Mouse (Mus musculus): Measurements from ENCODE around the gene Syde2. TPM values are rescaled to one million over a fixed set of nuclear protein-coding genes. Genes with fewer than 3 reads are reported as not detected.
A peak's percentile ranks its signal among the peaks of the same experiment; 100 is the strongest.

The Syde2 gene
- polyA plus RNA-seq, 1 experiment from 2014 or later = 0.82 TPM

DNA sequence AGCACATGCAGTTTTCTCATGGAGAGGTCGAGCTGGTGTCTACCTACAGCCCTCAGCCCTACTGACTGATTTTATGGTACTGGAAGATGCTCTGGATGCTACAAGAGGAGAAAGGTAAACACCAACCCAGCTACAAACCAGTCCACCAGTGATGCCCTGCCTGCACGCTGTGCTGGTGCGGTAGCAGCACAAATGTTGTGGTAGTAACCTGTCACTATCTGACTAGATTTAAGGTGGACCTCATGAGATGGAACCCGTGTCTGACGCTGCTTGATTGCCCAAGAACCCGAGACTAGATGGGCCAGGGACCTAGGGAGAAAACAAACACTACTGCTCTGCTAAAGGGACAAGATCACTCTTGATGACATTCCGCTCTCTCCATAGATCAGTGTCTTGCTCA is 69.5 kb downstream of the Syde2 start:
- H3K27ac ChIP-seq (ENCODE audit: low read length) = no peak overlapping the region
- no peaks in the 10 kb centered on the region for H3K9me3 ChIP-seq (ENCODE audit: control insufficient read depth, low read length)
- no peak overlapping the region for H3K4me2 ChIP-seq (ENCODE audit: low read length)
- H3K36me3 ChIP-seq (ENCODE audit: control insufficient read depth, insufficient read depth) = no peaks in the 10 kb centered on the region
- H3K4me1 ChIP-seq (replicated peaks; ENCODE audit: control insufficient read depth, insufficient read depth, low read length) = no peaks in the 10 kb centered on the region
- no peak overlapping the region for H3K4me3 ChIP-seq (replicated peaks; ENCODE audit: low read length)
- no peak for ATAC-seq
- 85% methylated on average over 7 of the region's 7 CpGs for WGBS
- H3K9ac ChIP-seq (replicated peaks; ENCODE audit: low read depth, low read length) = no peak overlapping the region
- H3K27me3 ChIP-seq (replicated peaks; ENCODE audit: control insufficient read depth, insufficient read depth, low read length) = no peaks in the 10 kb centered on the region

DNA sequence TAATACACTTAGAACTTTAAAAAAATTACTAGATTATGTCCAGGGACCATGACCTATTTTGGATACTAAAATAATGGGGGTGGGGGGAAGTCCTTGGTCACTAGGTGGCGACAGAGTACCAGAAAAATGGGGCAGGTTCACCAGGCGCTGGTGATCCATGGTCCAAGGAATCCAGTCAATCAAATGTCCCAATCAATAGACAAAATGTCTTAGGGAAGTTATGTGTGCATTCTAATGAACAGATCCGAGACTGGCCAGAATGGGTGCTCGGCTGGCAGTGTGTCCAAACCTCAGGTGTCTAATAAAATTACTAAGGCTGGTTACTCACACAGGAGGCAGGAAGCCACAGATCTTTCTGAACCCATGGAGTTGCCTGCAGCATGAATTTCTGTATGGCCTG is 70.6 kb downstream of the Syde2 start:
- Histone ChIP-seq H3K9me3 (ENCODE audit: control insufficient read depth, low read length) (no peaks in the 10 kb centered on the region), H3K36me3 (ENCODE audit: control insufficient read depth, insufficient read depth) (no peaks in the 10 kb centered on the region), H3K9ac (replicated peaks; ENCODE audit: low read depth, low read length) (no peak overlapping the region), H3K27ac (ENCODE audit: low read length) (no peak overlapping the region), H3K4me2 (ENCODE audit: low read length) (no peak overlapping the region), H3K27me3 (replicated peaks; ENCODE audit: control insufficient read depth, insufficient read depth, low read length) (no peaks in the 10 kb centered on the region), H3K4me3 (replicated peaks; ENCODE audit: low read length) (no peak overlapping the region), H3K4me1 (replicated peaks; ENCODE audit: control insufficient read depth, insufficient read depth, low read length) (no peaks in the 10 kb centered on the region)
- 0 out of 2 replicates have a peak, but pooled peaks have one; percentile 49 for ATAC-seq
- 11% methylated on average over 4 of the region's 4 CpGs for WGBS

DNA sequence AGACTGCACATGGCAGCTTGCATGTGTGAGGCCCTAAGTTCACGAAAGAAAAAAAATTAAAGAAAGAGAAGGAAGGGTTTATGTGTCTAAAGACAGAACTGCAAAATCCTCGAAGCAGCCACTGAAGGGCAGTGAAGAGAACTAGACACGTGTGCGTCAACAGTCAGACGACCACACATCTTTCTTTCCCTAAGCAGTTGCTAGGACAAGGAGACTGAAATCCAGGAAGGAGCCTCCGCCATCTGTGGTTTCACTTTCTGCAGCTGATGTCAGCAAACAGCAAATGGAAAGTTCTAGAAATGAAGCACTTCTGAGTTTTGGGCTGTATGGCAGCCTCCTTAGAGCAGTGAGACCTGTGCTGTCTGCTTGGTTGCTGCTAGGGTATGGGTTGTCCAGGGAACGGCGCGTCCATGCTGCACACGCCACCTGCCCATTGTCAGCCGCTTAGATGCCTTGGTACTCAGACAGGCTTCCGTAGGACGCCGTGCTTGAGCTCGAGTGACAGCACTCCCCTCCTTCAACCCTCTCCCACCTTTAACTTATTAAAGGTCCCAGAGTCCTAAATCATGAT is 71.8 kb downstream of the Syde2 start:
- H3K9ac ChIP-seq (replicated peaks; ENCODE audit: low read depth, low read length) = no peak overlapping the region
- 84% methylated on average over 15 of the region's 15 CpGs for WGBS
- H3K4me3 ChIP-seq (replicated peaks; ENCODE audit: low read length) = no peak overlapping the region
- H3K9me3 ChIP-seq (ENCODE audit: control insufficient read depth, low read length) = no peaks in the 10 kb centered on the region
- H3K27ac ChIP-seq (ENCODE audit: low read length) = no peak overlapping the region
- no peaks in the 10 kb centered on the region for H3K4me1 ChIP-seq (replicated peaks; ENCODE audit: control insufficient read depth, insufficient read depth, low read length)
- no peaks in the 10 kb centered on the region for H3K36me3 ChIP-seq (ENCODE audit: control insufficient read depth, insufficient read depth)
- no peak overlapping the region for H3K4me2 ChIP-seq (ENCODE audit: low read length)
- no peaks in the 10 kb centered on the region for H3K27me3 ChIP-seq (replicated peaks; ENCODE audit: control insufficient read depth, insufficient read depth, low read length)
- no peak for ATAC-seq

DNA sequence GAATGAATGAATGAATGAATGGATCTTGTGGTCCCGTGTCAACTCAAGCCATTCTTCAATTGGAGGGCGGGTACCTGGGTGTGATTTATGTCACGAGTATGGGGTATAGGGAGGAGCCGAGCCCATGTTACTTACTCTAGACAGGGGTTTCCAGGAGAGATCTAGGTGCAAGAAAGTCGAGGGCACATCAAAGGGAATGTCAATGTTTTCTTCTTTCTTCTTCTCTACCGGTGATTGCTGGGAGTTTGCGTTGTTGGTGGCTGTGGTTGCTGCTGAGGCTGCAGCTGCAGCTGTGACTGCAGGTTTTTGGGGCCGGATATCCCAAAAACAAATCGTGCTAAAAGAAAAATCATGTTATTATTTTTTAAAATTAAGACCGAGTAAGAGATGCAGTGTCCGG is 75.5 kb downstream of the Syde2 start:
- Histone ChIP-seq H3K9me3 (ENCODE audit: control insufficient read depth, low read length) (no peaks in the 10 kb centered on the region), H3K36me3 (ENCODE audit: control insufficient read depth, insufficient read depth) (no peaks in the 10 kb centered on the region), H3K4me3 (replicated peaks; ENCODE audit: low read length) (no peak overlapping the region), H3K27ac (ENCODE audit: low read length) (no peak overlapping the region), H3K4me1 (replicated peaks; ENCODE audit: control insufficient read depth, insufficient read depth, low read length) (no peaks in the 10 kb centered on the region), H3K9ac (replicated peaks; ENCODE audit: low read depth, low read length) (no peak overlapping the region), H3K4me2 (ENCODE audit: low read length) (no peak overlapping the region), H3K27me3 (replicated peaks; ENCODE audit: control insufficient read depth, insufficient read depth, low read length) (no peaks in the 10 kb centered on the region)
- WGBS = 90% methylated on average over 11 of the region's 11 CpGs
- no peak for ATAC-seq

DNA sequence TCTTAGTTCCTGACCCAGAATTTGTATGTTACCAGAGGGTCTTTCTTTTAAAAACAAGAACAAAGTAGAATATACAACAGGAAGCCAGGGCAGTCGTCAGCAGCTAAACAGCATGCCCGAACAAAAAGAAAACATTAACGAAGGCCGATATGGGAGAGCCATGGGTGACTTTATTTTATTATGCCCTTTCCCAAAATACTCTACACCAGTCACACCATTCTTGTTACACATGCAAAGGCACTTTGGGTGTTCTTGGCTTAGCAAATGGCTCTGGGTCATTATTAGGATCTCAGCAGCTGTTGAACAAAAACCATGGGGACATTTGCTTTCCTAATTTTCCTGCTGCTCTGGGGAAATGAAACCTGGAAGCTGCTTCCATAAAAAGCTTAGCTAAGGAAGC is 81.6 kb downstream of the Syde2 start:
- no peak overlapping the region for H3K4me2 ChIP-seq (ENCODE audit: low read length)
- ATAC-seq = no peak
- no peak overlapping the region for H3K4me3 ChIP-seq (replicated peaks; ENCODE audit: low read length)
- no peaks in the 10 kb centered on the region for H3K36me3 ChIP-seq (ENCODE audit: control insufficient read depth, insufficient read depth)
- no peaks in the 10 kb centered on the region for H3K27me3 ChIP-seq (replicated peaks; ENCODE audit: control insufficient read depth, insufficient read depth, low read length)
- no peak overlapping the region for H3K9ac ChIP-seq (replicated peaks; ENCODE audit: low read depth, low read length)
- H3K4me1 ChIP-seq (replicated peaks; ENCODE audit: control insufficient read depth, insufficient read depth, low read length) = no peaks in the 10 kb centered on the region
- H3K27ac ChIP-seq (ENCODE audit: low read length) = no peak overlapping the region
- no peaks in the 10 kb centered on the region for H3K9me3 ChIP-seq (ENCODE audit: control insufficient read depth, low read length)
- 55% methylated on average over 4 of the region's 4 CpGs for WGBS

Other genes starting within 250 kb of the Syde2 start
- gene Ddah1, start 229.2 kb upstream of the Syde2 start, polyA plus RNA-seq (2015; fragmentation: Nextera tagmentation; extraction: Ambion mirVana) = 145 and 150 TPM in 2 replicates
- gene Bcl10, start 65.1 kb upstream of the Syde2 start, polyA plus RNA-seq (2015; fragmentation: Nextera tagmentation; extraction: Ambion mirVana) = 38.6 and 49.2 TPM in 2 replicates
- 75.8 and 81.0 TPM in 2 replicates for gene 2410004B18Rik, start 49.9 kb upstream of the Syde2 start, polyA plus RNA-seq (2015; fragmentation: Nextera tagmentation; extraction: Ambion mirVana)
- gene Wdr63, start 120.3 kb downstream of the Syde2 start, polyA plus RNA-seq (2015; fragmentation: Nextera tagmentation; extraction: Ambion mirVana) = 0.62 and 0.92 TPM in 2 replicates
- gene Mcoln3, start 129.6 kb downstream of the Syde2 start, polyA plus RNA-seq (2015; fragmentation: Nextera tagmentation; extraction: Ambion mirVana) = 0.18 and 0.34 TPM in 2 replicates
- gene Mcoln2, start 162.0 kb downstream of the Syde2 start, polyA plus RNA-seq (2015; fragmentation: Nextera tagmentation; extraction: Ambion mirVana) = 0.10 TPM in 1 of 2 replicates, not detected in the other
- 0.30 and 0.35 TPM in 2 replicates for gene Lpar3, start 233.1 kb downstream of the Syde2 start, polyA plus RNA-seq (2015; fragmentation: Nextera tagmentation; extraction: Ambion mirVana)